ENCODE assay signal across 8 mouse cellular contexts in genomic region chr14:76657784-76658610, GRCm38 (mm10).
DNase-seq lines count a peak whose midpoint lies in the region; ATAC-seq and TF ChIP-seq lines count a peak whose summit lies in the region.

No protein-coding gene starts in this region.

- peak; percentile 29; the same call in 1 of the 2 replicates for TF ChIP-seq CTCF in forebrain, postnatal 0 days (IDR thresholded peaks at IDR 0.05; ENCODE audit: low read depth)

- H3K9ac ChIP-seq in forebrain, postnatal 0 days: no peak overlapping the region
- H3K9ac ChIP-seq in hindbrain, embryonic 14.5 days: peak overlapping the region; percentile 20; the same call in 1 of the 2 replicates
- peak overlapping the region; percentile 16; the same call in 1 of the 2 replicates for H3K9ac ChIP-seq in limb, embryonic 14.5 days (ENCODE audit: low read depth, low read length, severe bottlenecking)

- WGBS in forebrain, postnatal 0 days: 25% methylated on average over 9 of the region's 9 CpGs
- 41% methylated on average over 9 of the region's 9 CpGs for WGBS in hindbrain, embryonic 14.5 days
- WGBS in limb, embryonic 14.5 days: 41% methylated on average over 9 of the region's 9 CpGs

- no peak overlapping the region for H3K4me2 ChIP-seq in forebrain, postnatal 0 days (ENCODE audit: low read depth)
- H3K4me2 ChIP-seq in hindbrain, embryonic 14.5 days (replicated peaks): no peak overlapping the region
- H3K4me2 ChIP-seq in limb, embryonic 14.5 days (replicated peaks; ENCODE audit: low read depth, low read length, severe bottlenecking): 0 out of 2 replicates have a peak overlapping the region, but pooled peaks have one; percentile 15

- H3K9me3 ChIP-seq in forebrain, postnatal 0 days (ENCODE audit: low read length): no peaks in the 10 kb centered on the region
- H3K9me3 ChIP-seq in hindbrain, embryonic 14.5 days (ENCODE audit: control insufficient read depth, low read length): no peaks in the 10 kb centered on the region
- H3K9me3 ChIP-seq in limb, embryonic 14.5 days (ENCODE audit: control insufficient read depth, low read length): no peaks in the 10 kb centered on the region

- no peak overlapping the region for H3K4me3 ChIP-seq in forebrain, postnatal 0 days (ENCODE audit: low read depth, low read length)
- H3K4me3 ChIP-seq in hindbrain, embryonic 14.5 days (replicated peaks; ENCODE audit: low read length): no peak overlapping the region
- H3K4me3 ChIP-seq in limb, embryonic 14.5 days (replicated peaks; ENCODE audit: low read length): no peak overlapping the region

- peak; percentile 90 for ATAC-seq in forebrain, postnatal 0 days
- ATAC-seq in hindbrain, embryonic 14.5 days (ENCODE audit: low FRiP score): peak; percentile 78; the same call in 1 of the 2 replicates
- peak; percentile 81 for ATAC-seq in limb, embryonic 14.5 days (ENCODE audit: low FRiP score, low read depth)
- ATAC-seq in neutrophil, adult 5-6 weeks (ENCODE audit: extremely low read depth, insufficient number of reproducible peaks, low FRiP score, poor library complexity, severe bottlenecking): peak; percentile 30; the same call in 1 of the 2 replicates
- ATAC-seq in activated CD4-positive, CD25-positive, alpha-beta regulatory T cell, adult 4 months: no peak

- DNase-seq in spleen, postnatal 36 days (ENCODE audit: low spot score in 2 of 2): peak; percentile 58 to 60
- DNase-seq in spleen, adult 12 weeks (ENCODE audit: low spot score): no peak
- DNase-seq in c-Kit-positive CD71-negative TER-119-negative erythroid progenitor cells, embryonic 14.5 days (ENCODE audit: low read depth): peak; percentile 52
- DNase-seq in forebrain, postnatal 0 days: peak; percentile 87
- peak; percentile 77 for DNase-seq in hindbrain, embryonic 14.5 days (ENCODE audit: low spot score)
- DNase-seq in limb, embryonic 14.5 days (ENCODE audit: low spot score): peak; percentile 60

- H3K36me3 ChIP-seq in forebrain, postnatal 0 days (ENCODE audit: insufficient read depth): no peaks in the 10 kb centered on the region
- H3K36me3 ChIP-seq in hindbrain, embryonic 14.5 days (replicated peaks; ENCODE audit: control insufficient read depth, insufficient read depth): no peaks in the 10 kb centered on the region
- no peaks in the 10 kb centered on the region for H3K36me3 ChIP-seq in limb, embryonic 14.5 days (ENCODE audit: control insufficient read depth, insufficient read depth, low read length)

- H3K27ac ChIP-seq in forebrain, postnatal 0 days (ENCODE audit: low read depth, low read length): no peak overlapping the region
- H3K27ac ChIP-seq in hindbrain, embryonic 14.5 days: peak overlapping the region; percentile 10
- peak overlapping the region; percentile 61 for H3K27ac ChIP-seq in limb, embryonic 14.5 days (replicated peaks; ENCODE audit: low read depth, low read length)

- H3K27me3 ChIP-seq in forebrain, postnatal 0 days (ENCODE audit: insufficient read depth, low read length): no peaks in the 10 kb centered on the region
- no peaks in the 10 kb centered on the region for H3K27me3 ChIP-seq in hindbrain, embryonic 14.5 days (ENCODE audit: control insufficient read depth, insufficient read depth, low read length)
- H3K27me3 ChIP-seq in limb, embryonic 14.5 days (ENCODE audit: control insufficient read depth, insufficient read depth, low read length): no peaks in the 10 kb centered on the region

- TF ChIP-seq POLR2A in limb, embryonic 14.5 days (IDR thresholded peaks at IDR 0.05; ENCODE audit: borderline replicate concordance, extremely low read depth, insufficient read depth, insufficient read length): no peak

- 0 out of 2 replicates have a peak, but pooled peaks cover 8% of the 10 kb centered on the region for H3K4me1 ChIP-seq in forebrain, postnatal 0 days (ENCODE audit: insufficient read depth)
- peaks cover 25% of the 10 kb centered on the region for H3K4me1 ChIP-seq in hindbrain, embryonic 14.5 days (replicated peaks; ENCODE audit: control insufficient read depth, insufficient read depth, low read length)
- peaks cover 22% of the 10 kb centered on the region for H3K4me1 ChIP-seq in limb, embryonic 14.5 days (ENCODE audit: control insufficient read depth, insufficient read depth, low read length)
